Mouse (Mus musculus) G1E (cell line): ENCODE results near the gene Emc8. TPM values are rescaled to one million over a fixed set of nuclear protein-coding genes. Genes with fewer than 3 reads are reported as not detected.

Experiments
- ATAC-seq: 2 replicates; pipeline ENCODE4 v1.8.0; 2016; ENCODE audit warnings: mild to moderate bottlenecking; ENCODE audit not compliant: insufficient number of reproducible peaks, poor library complexity, low FRiP score, severe bottlenecking; ENCODE audit errors: extremely low read depth
- DNase-seq: peaks from one replicate; pipeline ENCODE4 v3.0.0; 2012; ENCODE audit warnings: low spot score
- H3K27me3 ChIP-seq: 2 replicates; pipeline ENCODE4 v1.6.1; 2012; ENCODE audit warnings: mild to moderate bottlenecking, low read length, inconsistent platforms; ENCODE audit not compliant: insufficient read depth
- H3K36me3 ChIP-seq: replicated peaks from 2 replicates; pipeline ENCODE3; 2012; ENCODE audit warnings: mild to moderate bottlenecking, inconsistent platforms
- H3K4me1 ChIP-seq: 2 replicates; pipeline ENCODE4 v1.6.1; 2012; ENCODE audit warnings: low read depth, low read length, inconsistent platforms, mixed read lengths; ENCODE audit not compliant: insufficient read depth
- H3K4me3 ChIP-seq: 2 replicates; pipeline ENCODE4 v1.5.1; 2012; ENCODE audit warnings: low read depth, mild to moderate bottlenecking, inconsistent platforms, low read length, moderate library complexity, mixed read lengths
- H3K9me3 ChIP-seq: replicated peaks from 2 replicates; pipeline ENCODE4 v1.6.1; 2012; ENCODE audit warnings: inconsistent platforms
- CTCF ChIP-seq: IDR thresholded peaks from 2 replicates; pipeline ENCODE4 v1.5.1; 2012; ENCODE audit warnings: low read depth, low read length, inconsistent platforms, mixed read lengths
- GATA1 ChIP-seq: IDR thresholded peaks from 2 replicates; pipeline ENCODE4 v1.6.1; 2012; ENCODE audit warnings: borderline replicate concordance, low read length, inconsistent platforms, mixed read lengths
- GATA2 ChIP-seq: IDR thresholded peaks from 2 replicates; pipeline ENCODE4 v1.6.1; 2012; ENCODE audit warnings: low read depth, low read length, inconsistent platforms, borderline replicate concordance
- POLR2AphosphoS5 ChIP-seq: IDR thresholded peaks from 2 replicates; pipeline ENCODE4 v1.6.1; 2012; ENCODE audit warnings: low read depth, low read length, inconsistent platforms; ENCODE audit not compliant: insufficient replicate concordance
- TAL1 ChIP-seq: conservative IDR thresholded peaks from 2 replicates; pipeline ENCODE4 v1.6.1; 2012; ENCODE audit warnings: low read depth, low read length, inconsistent platforms, mixed read lengths
- polyA plus RNA-seq: library from polyadenylated mRNA; stranded (reverse); fragments of >175 nt; gene quantifications from 2 replicates; pipeline ENCODE4 v1.2.3, GENCODE M21; 2012
- total RNA-seq, 2 experiments: library from RNA; stranded (forward) in 1 of 2; stranded (reverse) in 1 of 2; fragments of 200-1000 nt in 1 of 2; fragments of >200 nt in 1 of 2; fragmentation: Nextera tagmentation in 1 of 2; gene quantifications; 2 replicates each; pipeline ENCODE4 v1.2.3; 2014 to 2017

The Emc8 gene
- total and polyA plus RNA-seq, 3 experiments = 18.7 to 89.7 (median 41.6) TPM

GRCm38 (mm10) chr8:120626461-120626860, 41.9 kb downstream of the Emc8 start:
- Histone ChIP-seq H3K4me1 (no peaks in the 10 kb centered on the region), H3K27me3 (peaks cover 16% of the 10 kb centered on the region), H3K36me3 (no peaks in the 10 kb centered on the region), H3K4me3 (no peak overlapping the region), H3K9me3 (0 out of 2 replicates have a peak, but pooled peaks cover 3% of the 10 kb centered on the region)
- ATAC-seq (no peak), DNase-seq (no peak)
- TF ChIP-seq TAL1 (no peak), GATA1 (no peak), CTCF (no peak), GATA2 (no peak), POLR2AphosphoS5 (no peak)

DNA sequence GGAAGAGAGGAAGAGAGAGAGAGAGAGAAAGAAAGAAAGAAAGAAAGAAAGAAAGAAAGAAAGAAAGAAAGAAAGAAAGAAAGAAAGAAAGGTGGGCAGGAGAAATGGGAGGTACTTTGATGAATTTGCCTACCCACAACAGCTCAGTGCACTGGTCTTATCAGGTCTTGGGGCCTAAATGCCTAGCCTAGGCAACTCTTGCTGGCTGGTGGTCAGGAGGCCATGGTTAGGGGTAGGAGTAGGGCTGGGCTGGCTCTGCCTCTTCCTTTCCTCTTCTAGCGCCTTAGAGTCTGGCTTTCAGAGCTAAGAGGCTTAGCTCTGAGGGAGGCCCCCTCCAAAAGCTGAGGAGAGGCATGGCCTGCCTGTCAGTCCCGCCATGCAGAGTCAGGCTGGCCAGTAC, 44.8 kb downstream of the Emc8 start:
- Histone ChIP-seq H3K4me1 (0 out of 2 replicates have a peak, but pooled peaks cover 2% of the 10 kb centered on the region), H3K27me3 (peaks cover 19% of the 10 kb centered on the region), H3K4me3 (no peak overlapping the region), H3K36me3 (no peaks in the 10 kb centered on the region), H3K9me3 (0 out of 2 replicates have a peak, but pooled peaks cover 3% of the 10 kb centered on the region)
- ATAC-seq (no peak), DNase-seq (no peak)
- no peak for TF ChIP-seq GATA1
- TF ChIP-seq CTCF = no peak
- no peak for TF ChIP-seq TAL1
- TF ChIP-seq POLR2AphosphoS5 = no peak
- TF ChIP-seq GATA2 = no peak

DNA sequence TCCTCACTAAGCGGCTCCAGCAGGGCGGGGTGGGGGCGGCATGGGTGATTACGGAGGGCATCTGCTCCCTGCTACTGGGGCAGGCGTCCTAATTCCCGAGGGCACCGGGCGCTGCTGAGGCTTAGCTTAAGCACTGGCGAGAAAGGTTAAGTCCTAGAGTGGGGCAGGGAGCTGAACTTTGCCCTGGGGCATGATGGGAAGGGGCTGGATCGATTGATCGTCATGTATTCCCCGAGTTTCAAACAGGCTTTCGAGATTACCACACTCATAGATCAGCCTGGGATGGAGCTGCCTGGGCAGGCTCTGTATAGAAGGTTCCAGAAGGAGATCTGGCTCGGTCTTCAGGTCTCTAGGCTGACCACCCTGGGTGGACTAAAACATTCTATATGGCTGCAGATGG, 46.2 kb downstream of the Emc8 start:
- H3K36me3 ChIP-seq = no peaks in the 10 kb centered on the region
- TF ChIP-seq TAL1 = no peak
- no peak for TF ChIP-seq POLR2AphosphoS5
- TF ChIP-seq CTCF = no peak
- TF ChIP-seq GATA1 = no peak
- TF ChIP-seq GATA2 = no peak
- DNase-seq = no peak
- 0 out of 2 replicates have a peak, but pooled peaks cover 2% of the 10 kb centered on the region for H3K4me1 ChIP-seq
- H3K4me3 ChIP-seq = no peak overlapping the region
- H3K27me3 ChIP-seq = peaks cover 15% of the 10 kb centered on the region
- 0 out of 2 replicates have a peak, but pooled peaks cover 3% of the 10 kb centered on the region for H3K9me3 ChIP-seq
- ATAC-seq = no peak

GRCm38 (mm10) chr8:120620441-120620840, 47.9 kb downstream of the Emc8 start:
- no peak overlapping the region for H3K4me3 ChIP-seq
- H3K9me3 ChIP-seq = 0 out of 2 replicates have a peak, but pooled peaks cover 2% of the 10 kb centered on the region
- no peak for TF ChIP-seq GATA1
- TF ChIP-seq POLR2AphosphoS5 = no peak
- no peak for TF ChIP-seq GATA2
- TF ChIP-seq CTCF = no peak
- TF ChIP-seq TAL1 = no peak
- H3K36me3 ChIP-seq = no peaks in the 10 kb centered on the region
- ATAC-seq (no peak), DNase-seq (no peak)
- H3K27me3 ChIP-seq = peaks cover 27% of the 10 kb centered on the region
- H3K4me1 ChIP-seq = peaks cover 17% of the 10 kb centered on the region

DNA sequence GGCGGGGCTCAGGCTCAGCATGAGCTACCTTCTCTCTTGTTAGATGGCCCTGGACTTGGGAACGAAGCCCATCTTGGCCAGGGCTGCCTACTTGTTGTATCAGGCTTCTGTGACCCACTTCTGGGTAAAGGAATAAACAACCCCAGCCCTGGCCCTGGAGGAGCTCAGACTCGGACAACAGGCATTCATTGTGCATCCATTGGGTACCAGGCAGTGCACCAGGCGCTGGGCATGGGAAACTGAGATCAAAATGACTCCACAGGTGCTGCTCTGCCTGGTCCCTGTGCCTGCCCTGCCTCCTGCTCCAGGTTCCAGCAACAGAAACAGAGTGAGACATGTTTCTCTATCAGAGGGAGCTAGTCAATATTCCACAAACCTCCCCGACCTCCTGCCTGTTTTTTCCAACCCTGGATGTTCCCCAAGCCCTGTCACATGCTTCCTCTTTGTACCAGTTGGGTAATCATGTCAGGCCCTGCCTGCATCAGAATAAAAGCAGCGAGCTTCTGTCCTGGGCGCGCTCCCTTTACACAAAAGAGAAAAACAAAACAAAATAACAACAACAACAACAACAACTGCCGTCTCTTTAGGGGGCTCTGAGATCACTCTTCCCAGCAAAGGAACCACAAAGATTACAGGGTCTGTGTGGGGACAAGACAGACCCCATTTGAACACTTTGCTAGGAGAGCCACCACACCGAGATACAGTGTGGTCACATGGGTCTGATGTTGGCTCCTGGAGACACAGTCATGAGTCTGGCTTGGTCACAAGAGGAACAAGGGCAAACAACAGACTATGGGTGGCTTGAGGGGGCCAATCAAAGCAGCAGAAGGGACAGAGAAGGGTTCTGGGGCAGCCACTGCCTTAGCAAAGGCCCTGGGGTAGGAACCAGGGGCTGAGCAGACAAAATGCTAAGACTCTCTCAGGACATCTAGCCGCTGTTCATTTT, 48.9 kb downstream of the Emc8 start:
- H3K4me1 ChIP-seq = peaks cover 17% of the 10 kb centered on the region
- TF ChIP-seq GATA1 (no peak), POLR2AphosphoS5 (no peak)
- no peak for ATAC-seq

DNA sequence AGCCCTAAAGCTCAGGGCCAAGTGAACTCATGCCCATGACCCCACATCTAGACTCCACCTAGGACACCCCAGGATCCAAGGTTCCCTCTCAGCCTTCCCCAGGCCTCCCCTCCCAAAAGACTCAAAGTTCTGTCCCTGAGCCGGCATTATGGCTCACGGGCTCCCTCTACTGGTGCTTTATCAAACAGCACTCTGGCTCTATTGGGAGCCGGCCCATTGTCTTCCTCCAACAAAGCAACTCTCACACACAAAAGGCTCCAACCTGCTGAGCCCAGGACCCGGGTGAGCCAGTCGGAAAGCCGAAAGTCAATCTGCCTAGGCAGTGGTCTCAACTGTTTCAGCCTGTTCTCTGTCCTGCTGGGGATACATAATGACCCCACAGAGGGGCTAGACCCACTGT, 50.3 kb downstream of the Emc8 start:
- peaks cover 35% of the 10 kb centered on the region for H3K27me3 ChIP-seq
- no peak overlapping the region for H3K4me3 ChIP-seq
- TF ChIP-seq CTCF (peak; percentile 78), GATA1 (no peak)
- peaks cover 17% of the 10 kb centered on the region for H3K4me1 ChIP-seq
- DNase-seq (peak; percentile 71), ATAC-seq (peak; percentile 45; the same call in 1 of the 2 replicates)
- H3K9me3 ChIP-seq = no peaks in the 10 kb centered on the region
- no peaks in the 10 kb centered on the region for H3K36me3 ChIP-seq

More for the DNA sequence above, 48.9 kb downstream of the Emc8 start:
- H3K36me3 ChIP-seq = no peaks in the 10 kb centered on the region
- no peak overlapping the region for H3K4me3 ChIP-seq
- no peaks in the 10 kb centered on the region for H3K9me3 ChIP-seq
- H3K27me3 ChIP-seq = peaks cover 28% of the 10 kb centered on the region
- no peak for DNase-seq
